11 mouse cellular contexts compared by ENCODE assay signal in the genomic region with DNA sequence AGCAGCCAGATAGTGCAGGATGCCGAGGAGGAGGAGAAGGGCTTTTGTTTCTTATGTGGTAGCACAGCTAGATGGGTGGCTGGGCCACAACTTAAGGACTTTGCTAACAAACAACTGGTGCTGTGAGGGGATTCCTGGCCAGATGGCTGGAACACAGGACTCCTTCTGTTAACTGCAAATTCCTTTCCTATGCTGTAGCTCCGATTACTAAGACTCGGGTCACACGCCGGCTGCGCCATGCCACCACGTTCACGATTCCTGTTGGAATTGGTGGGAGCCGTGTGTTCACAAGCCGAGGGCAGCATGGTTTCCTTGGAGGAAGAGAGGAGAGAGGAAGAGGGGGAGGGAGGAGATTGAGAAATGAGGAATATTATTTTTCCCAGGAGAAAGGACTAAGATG.
A peak's percentile ranks its signal among the peaks of the same experiment; 100 is the strongest.
DNase-seq lines count a peak whose midpoint lies in the region; ATAC-seq lines count a peak whose summit lies in the region.
"Had no signal": no experiment of that assay in that cellular context is flagged by ENCODE, and none has a peak within 500 bp of the region (broad histone marks: within the 10 kb centered on the region; RNA-seq: fewer than 3 reads in every experiment).

No protein-coding gene starts in this region.

- H3K9ac ChIP-seq in forebrain, embryonic 14.5 days (ENCODE audit: low read length) = no peak overlapping the region
- H3K9ac ChIP-seq in forebrain, embryonic 12.5 days = no peak overlapping the region
- H3K9ac ChIP-seq in neural tube, embryonic 11.5 days (ENCODE audit: low read length) = no peak overlapping the region
- H3K9ac ChIP-seq in neural tube, embryonic 15.5 days (replicated peaks) = no peak overlapping the region

- no peak overlapping the region for H3K4me2 ChIP-seq in forebrain, embryonic 14.5 days (ENCODE audit: low read length)
- no peak overlapping the region for H3K4me2 ChIP-seq in forebrain, embryonic 12.5 days
- no peak overlapping the region for H3K4me2 ChIP-seq in neural tube, embryonic 11.5 days (ENCODE audit: low read depth)
- no peak overlapping the region for H3K4me2 ChIP-seq in neural tube, embryonic 15.5 days

- no peaks in the 10 kb centered on the region for H3K4me1 ChIP-seq in forebrain, embryonic 14.5 days (ENCODE audit: control insufficient read depth, insufficient read depth, low read length)
- H3K4me1 ChIP-seq in forebrain, embryonic 12.5 days = peaks cover 10% of the 10 kb centered on the region; the same call in 1 of the 2 replicates
- no peaks in the 10 kb centered on the region for H3K4me1 ChIP-seq in neural tube, embryonic 11.5 days (ENCODE audit: control insufficient read depth, insufficient read depth, low read length)
- peaks cover 12% of the 10 kb centered on the region for H3K4me1 ChIP-seq in neural tube, embryonic 15.5 days
- H3K4me1 ChIP-seq: megakaryocyte, embryonic 14.5 days had no signal

- H3K27me3 ChIP-seq in forebrain, embryonic 14.5 days (replicated peaks; ENCODE audit: control insufficient read depth, insufficient read depth, low read length) = no peaks in the 10 kb centered on the region
- H3K27me3 ChIP-seq in forebrain, embryonic 12.5 days = no peaks in the 10 kb centered on the region
- H3K27me3 ChIP-seq in neural tube, embryonic 11.5 days (ENCODE audit: control insufficient read depth, insufficient read depth, low read length) = no peaks in the 10 kb centered on the region
- H3K27me3 ChIP-seq in neural tube, embryonic 15.5 days (replicated peaks) = no peaks in the 10 kb centered on the region

- no peaks in the 10 kb centered on the region for H3K36me3 ChIP-seq in forebrain, embryonic 14.5 days (ENCODE audit: control insufficient read depth, insufficient read depth, low read length)
- H3K36me3 ChIP-seq in forebrain, embryonic 12.5 days (replicated peaks) = no peaks in the 10 kb centered on the region
- H3K36me3 ChIP-seq in neural tube, embryonic 11.5 days (ENCODE audit: control insufficient read depth, insufficient read depth, low read length) = no peaks in the 10 kb centered on the region
- H3K36me3 ChIP-seq in neural tube, embryonic 15.5 days = no peaks in the 10 kb centered on the region

- H3K4me3 ChIP-seq in forebrain, embryonic 14.5 days (ENCODE audit: low read depth, low read length) = no peak overlapping the region
- H3K4me3 ChIP-seq in forebrain, embryonic 12.5 days (replicated peaks) = no peak overlapping the region
- H3K4me3 ChIP-seq in neural tube, embryonic 11.5 days (ENCODE audit: low read depth, low read length) = no peak overlapping the region
- no peak overlapping the region for H3K4me3 ChIP-seq in neural tube, embryonic 15.5 days (replicated peaks)
- H3K4me3 ChIP-seq: erythroblast, embryonic 14.5 days; megakaryocyte, embryonic 14.5 days had no signal

- peak; percentile 36 for DNase-seq in forebrain, embryonic 14.5 days (ENCODE audit: low spot score)
- DNase-seq in neural tube, embryonic 11.5 days (ENCODE audit: low spot score) = peak; percentile 41
- DNase-seq in neural tube, embryonic 10.5 days (ENCODE audit: extremely low spot score, low spot score) = no peak
- peak; percentile 6 to 27 for DNase-seq in gastrocnemius, postnatal 36 days
- DNase-seq in adipocyte (ENCODE audit: low spot score) = no peak
- no peak for DNase-seq in spleen, adult 18-20 months
- DNase-seq: kidney, adult 18-20 months had no signal

- ATAC-seq in forebrain, embryonic 14.5 days = 0 out of 2 replicates have a peak, but pooled peaks have one; percentile 26
- no peak for ATAC-seq in forebrain, embryonic 12.5 days (ENCODE audit: low FRiP score)
- ATAC-seq in neural tube, embryonic 11.5 days (ENCODE audit: insufficient read depth, low FRiP score, low TSS enrichment) = no peak
- no peak for ATAC-seq in neural tube, embryonic 15.5 days (ENCODE audit: low FRiP score)

- WGBS in forebrain, embryonic 14.5 days = 57% methylated on average over 10 of the region's 10 CpGs
- WGBS in forebrain, embryonic 12.5 days = 58% methylated on average over 10 of the region's 10 CpGs
- WGBS in neural tube, embryonic 11.5 days = 71% methylated on average over 10 of the region's 10 CpGs
- 67% methylated on average over 10 of the region's 10 CpGs for WGBS in neural tube, embryonic 15.5 days

- intact Hi-C loops in gastrocnemius, postnatal 36 days (cut with DNase I) = no loop called here

- no peaks in the 10 kb centered on the region for H3K9me3 ChIP-seq in forebrain, embryonic 14.5 days (replicated peaks; ENCODE audit: control insufficient read depth, low read length)
- H3K9me3 ChIP-seq in forebrain, embryonic 12.5 days = no peaks in the 10 kb centered on the region
- no peaks in the 10 kb centered on the region for H3K9me3 ChIP-seq in neural tube, embryonic 11.5 days (ENCODE audit: control insufficient read depth, low read length)
- H3K9me3 ChIP-seq in neural tube, embryonic 15.5 days (replicated peaks) = no peaks in the 10 kb centered on the region
- H3K9me3 ChIP-seq: megakaryocyte, embryonic 14.5 days had no signal

- no peak overlapping the region for H3K27ac ChIP-seq in forebrain, embryonic 14.5 days (ENCODE audit: low read depth, low read length)
- no peak overlapping the region for H3K27ac ChIP-seq in forebrain, embryonic 12.5 days
- H3K27ac ChIP-seq in neural tube, embryonic 11.5 days (ENCODE audit: low read depth, low read length) = no peak overlapping the region
- peak overlapping the region; percentile 11; the same call in 1 of the 2 replicates for H3K27ac ChIP-seq in neural tube, embryonic 15.5 days (replicated peaks)

Comparison
In these comparisons a context has a peak if more than half of its experiments do, and no peak if none do; other contexts are left out.
1. DNase-seq: peak in forebrain, embryonic 14.5 days (single experiment), neural tube, embryonic 11.5 days (single experiment) and gastrocnemius, postnatal 36 days (2 of 2); none in neural tube, embryonic 10.5 days (single experiment), adipocyte (single experiment) and spleen, adult 18-20 months (0 of 2).